Mouse (Mus musculus) testis, adult 10 weeks (tissue): ENCODE results near the gene Sirt2. TPM values are rescaled to one million over a fixed set of nuclear protein-coding genes. Genes with fewer than 3 reads are reported as not detected.

Source experiments
- polyA plus RNA-seq: library from polyadenylated mRNA; stranded (reverse); fragments of 350-450 nt; fragmentation: Illumina TruSeq; extraction: RNeasy Lipid Tissue Mini Kit (QIAGEN cat#74804); gene quantifications from one replicate; pipeline ENCODE4 v1.2.3, GENCODE M21; 2014; ENCODE audit warnings: low read depth, low replicate concordance

Sirt2 gene
- 29.9 TPM for polyA plus RNA-seq

GRCm38 (mm10) chr7:28766173-28766879, at the start of gene Sirt2:
TSS of gene Sirt2 (plus strand) at chr7:28766735.

GRCm38 (mm10) chr7:28741709-28742438, 24.7 kb upstream of the Sirt2 start, which contains the start of the genes Mrps12 and Sars2:
TSS of gene Mrps12 (minus strand) at chr7:28741820.
TSS of gene Sars2 (plus strand) at chr7:28741992.

GRCm38 (mm10) chr7:28756079-28756478, 10.5 kb upstream of the Sirt2 start, which contains the start of gene Ccer2:
TSS of gene Ccer2 (plus strand) at chr7:28756174.

GRCm38 (mm10) chr7:28767462-28767965, 979 bp downstream of the Sirt2 start, which contains the start of gene Nfkbib:
TSS of gene Nfkbib (minus strand) at chr7:28767512.

GRCm38 (mm10) chr7:28788307-28789195, 22.0 kb downstream of the Sirt2 start, which contains the start of gene Rinl:
TSS of gene Rinl (plus strand) at chr7:28788969.

GRCm38 (mm10) chr7:28808221-28808941, 41.8 kb downstream of the Sirt2 start, which contains the start of gene Hnrnpl:
TSS of gene Hnrnpl (plus strand) at chr7:28808541.

GRCm38 (mm10) chr7:28824941-28825685, 58.6 kb downstream of the Sirt2 start, which contains the start of gene Ech1:
TSS of gene Ech1 (plus strand) at chr7:28825217.

GRCm38 (mm10) chr7:28833723-28834347, 67.3 kb downstream of the Sirt2 start, which contains the start of gene Lgals4:
TSS of gene Lgals4 (plus strand) at chr7:28833854.

Other genes starting within 250 kb of the Sirt2 start
- not detected for gene Ifnl3, start 243.9 kb upstream of the Sirt2 start, polyA plus RNA-seq
- gene Sycn, start 225.8 kb upstream of the Sirt2 start, polyA plus RNA-seq: not detected
- gene Nccrp1, start 219.5 kb upstream of the Sirt2 start, polyA plus RNA-seq: not detected
- gene Samd4b, start 168.6 kb upstream of the Sirt2 start, polyA plus RNA-seq: 18.7 TPM
- gene Pak4, start 168.6 kb upstream of the Sirt2 start, polyA plus RNA-seq: 1.6 TPM
- gene Acp7, start 135.4 kb upstream of the Sirt2 start, polyA plus RNA-seq: 0.17 TPM
- 2.9 TPM for gene Fbxo27, start 73.9 kb upstream of the Sirt2 start, polyA plus RNA-seq
- gene Fbxo17, start 49.9 kb upstream of the Sirt2 start, polyA plus RNA-seq: 3.1 TPM
- gene Mrps12, start 24.9 kb upstream of the Sirt2 start, polyA plus RNA-seq: 15.1 TPM
- gene Sars2, start 24.7 kb upstream of the Sirt2 start, polyA plus RNA-seq: 0.18 TPM
- gene Ccer2, start 10.6 kb upstream of the Sirt2 start, polyA plus RNA-seq: not detected
- 2.9 TPM for gene Nfkbib, start 777 bp downstream of the Sirt2 start, polyA plus RNA-seq
- 0.66 TPM for gene Rinl, start 22.2 kb downstream of the Sirt2 start, polyA plus RNA-seq
- gene Hnrnpl, start 41.8 kb downstream of the Sirt2 start, polyA plus RNA-seq: 205 TPM
- gene Ech1, start 58.5 kb downstream of the Sirt2 start, polyA plus RNA-seq: 14.1 TPM
- 2.7 TPM for gene Lgals4, start 67.1 kb downstream of the Sirt2 start, polyA plus RNA-seq
- not detected for gene Lgals7, start 97.1 kb downstream of the Sirt2 start, polyA plus RNA-seq
- gene Capn12, start 114.7 kb downstream of the Sirt2 start, polyA plus RNA-seq: not detected
- gene Actn4, start 195.6 kb downstream of the Sirt2 start, polyA plus RNA-seq: 5.4 TPM
- gene Eif3k, start 215.1 kb downstream of the Sirt2 start, polyA plus RNA-seq: 19.4 TPM
- 0.78 TPM for gene Map4k1, start 215.3 kb downstream of the Sirt2 start, polyA plus RNA-seq